Mouse (Mus musculus) right cerebral cortex, postnatal 4 days (tissue): ENCODE results near the gene Kcnma1.

Experiments used
- DNase-seq: peaks from one replicate; pipeline ENCODE4 v3.0.0-alpha.2; 2022

Gene Kcnma1

DNA sequence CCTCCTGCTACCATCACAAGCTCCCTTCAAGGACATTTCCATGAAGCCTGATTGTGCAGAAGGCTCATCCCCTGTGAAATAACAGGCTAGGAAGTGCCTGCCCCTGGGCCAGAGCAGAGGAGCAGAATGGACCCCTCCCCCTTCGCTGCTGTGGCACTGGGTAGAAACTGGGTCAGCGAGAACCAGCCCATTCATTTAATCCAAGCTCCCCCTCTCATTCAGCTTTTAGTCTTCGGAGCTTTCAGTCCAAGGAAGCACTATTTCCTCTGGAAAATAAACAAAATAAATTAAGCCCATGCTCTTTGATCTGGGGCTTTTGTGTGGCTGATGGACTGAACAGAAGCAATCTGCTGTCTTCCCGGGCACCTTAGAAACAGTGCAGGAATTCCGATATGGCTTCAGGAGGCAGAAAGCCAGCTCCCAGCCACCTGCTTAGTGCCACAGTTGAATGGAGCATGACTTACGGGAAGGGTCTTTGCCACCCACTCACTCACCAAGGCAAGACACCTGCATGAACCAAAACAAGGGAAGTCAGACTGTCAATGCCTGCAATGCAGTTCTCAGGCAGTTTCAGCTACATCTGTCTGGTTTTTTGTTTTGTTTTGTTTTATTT lies 165.7 kb downstream of the Kcnma1 start:
- DNase-seq, result peak; percentile 34

DNA sequence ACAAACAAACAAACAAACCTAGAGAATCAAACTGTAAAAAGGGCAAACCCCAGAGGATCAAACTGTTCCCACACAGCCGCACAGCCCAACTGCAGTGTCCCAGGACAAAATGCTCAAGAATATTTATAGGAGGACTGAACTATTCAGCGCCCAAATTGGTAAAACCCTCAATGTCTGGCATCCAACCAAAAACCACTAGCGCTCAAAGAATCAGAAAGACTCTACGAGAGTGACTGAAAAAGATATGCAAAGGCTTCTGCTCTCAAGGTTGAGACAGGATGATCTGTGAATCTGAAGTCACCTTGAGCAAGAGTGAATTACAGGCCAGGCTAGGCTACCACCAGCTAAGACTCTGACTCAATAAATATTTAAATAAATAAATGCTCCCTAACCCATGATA lies 167.6 kb downstream of the Kcnma1 start:
- no peak for DNase-seq

DNA sequence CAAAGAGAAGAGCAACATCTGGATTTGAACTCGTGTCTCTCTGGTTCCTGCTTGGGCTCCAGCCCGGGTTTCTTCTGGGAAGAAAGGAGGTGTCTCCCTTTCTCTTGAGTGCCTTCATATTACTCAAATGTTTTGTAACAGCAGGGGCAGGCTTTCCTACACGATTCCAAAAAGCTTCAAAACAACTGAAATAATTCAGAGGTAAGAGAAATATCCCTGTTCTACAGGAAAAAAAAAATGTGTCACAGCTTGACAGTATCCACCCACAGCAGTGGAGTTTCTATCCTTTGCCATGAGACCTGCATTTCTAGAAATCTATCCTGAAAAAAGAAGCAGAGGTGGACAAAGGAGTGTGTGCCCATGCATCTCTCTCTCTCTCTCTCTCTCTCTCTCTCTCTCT lies 172.3 kb downstream of the Kcnma1 start:
- no peak for DNase-seq

DNA sequence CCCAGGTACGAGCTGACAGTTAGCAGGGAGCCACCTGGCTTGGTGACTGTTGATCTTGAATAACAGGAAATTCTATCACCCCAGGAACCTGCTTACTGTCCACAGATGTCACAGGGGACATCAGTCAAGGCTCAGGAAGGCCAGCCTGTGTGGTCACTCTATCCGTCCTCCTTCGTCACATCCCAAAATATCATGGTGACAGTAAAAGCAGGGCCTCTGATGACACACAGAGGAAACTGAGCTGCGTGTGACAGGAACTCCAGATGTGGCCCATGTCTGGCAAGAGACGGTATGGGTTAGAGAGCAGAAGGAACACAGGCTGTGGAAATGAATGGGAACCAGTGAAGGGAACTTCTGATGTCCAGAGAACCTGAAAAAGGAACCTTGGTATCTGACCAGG lies 174.7 kb downstream of the Kcnma1 start:
- no peak for DNase-seq

DNA sequence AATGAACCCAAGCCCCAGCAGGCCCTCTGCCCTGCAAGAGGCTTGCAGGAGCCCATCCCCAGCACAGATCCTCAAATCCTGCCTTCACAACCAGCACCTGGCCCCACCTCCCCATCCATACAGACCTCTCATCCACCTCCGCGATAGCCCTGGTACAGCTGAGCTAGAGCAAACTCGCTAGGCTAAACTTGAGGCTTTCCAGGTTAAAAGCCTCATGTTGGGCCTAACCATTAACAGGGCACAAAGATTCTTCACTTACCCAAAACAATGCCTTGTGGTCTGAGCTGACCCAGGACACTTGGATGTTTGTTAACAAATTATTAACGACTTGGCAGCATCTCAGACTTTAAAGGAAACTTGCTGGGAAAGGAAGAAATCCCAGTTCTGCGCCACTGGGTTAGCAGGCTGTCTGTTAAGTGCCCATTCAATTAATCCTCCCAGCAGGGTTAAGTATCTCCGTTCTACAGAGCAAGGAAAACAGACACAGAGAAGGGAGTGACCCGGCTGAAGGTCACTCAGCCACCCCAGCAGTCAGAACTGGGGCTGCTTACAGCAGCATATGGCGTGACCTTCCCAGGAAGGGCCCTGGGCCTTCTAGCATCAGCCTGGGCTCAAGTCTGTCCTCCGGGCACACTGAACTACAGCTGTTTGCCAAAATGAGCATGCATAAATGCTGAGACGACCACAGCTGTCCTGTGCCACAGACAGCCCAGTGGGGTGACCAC lies 178.7 kb downstream of the Kcnma1 start:
- DNase-seq, result no peak

DNA sequence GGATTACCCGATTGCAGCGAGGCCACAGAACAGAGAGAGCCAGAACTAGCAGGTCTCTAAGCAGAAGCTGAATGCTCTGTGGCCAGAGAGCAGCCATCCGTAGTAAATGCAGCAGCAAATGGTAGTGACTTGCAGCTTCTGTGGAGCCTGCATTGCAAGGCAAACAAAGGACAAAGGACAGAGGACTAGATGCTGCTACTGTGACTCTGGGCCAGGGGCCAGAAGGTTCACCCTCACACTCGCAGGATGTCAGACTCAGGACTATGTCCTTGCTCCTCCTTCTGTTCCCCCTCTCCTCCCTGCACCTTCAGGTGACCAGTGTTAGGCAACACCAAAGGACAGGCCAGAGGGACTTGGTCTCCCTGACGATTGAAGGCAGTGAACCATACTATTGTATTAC lies 183.0 kb downstream of the Kcnma1 start:
- DNase-seq, result no peak

DNA sequence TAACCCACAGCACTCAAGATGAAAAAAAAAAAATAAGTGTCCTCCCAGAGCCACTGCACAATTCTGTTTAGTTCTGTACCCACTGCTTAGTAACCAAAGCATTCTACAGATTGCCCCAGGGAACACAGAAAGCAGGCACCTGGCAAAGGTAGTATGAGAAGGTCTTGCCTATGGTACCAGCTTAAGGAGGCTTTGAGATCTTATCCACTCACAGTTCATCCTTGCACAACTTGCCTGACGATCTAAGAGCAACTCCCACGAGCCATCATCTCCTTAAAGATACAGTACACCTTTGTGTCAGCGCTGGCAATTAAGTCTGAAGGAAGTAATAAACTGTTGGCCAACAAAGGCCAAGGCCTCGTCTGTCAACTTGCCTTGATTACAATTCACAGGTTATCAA lies 184.0 kb downstream of the Kcnma1 start:
- DNase-seq, result no peak

DNA sequence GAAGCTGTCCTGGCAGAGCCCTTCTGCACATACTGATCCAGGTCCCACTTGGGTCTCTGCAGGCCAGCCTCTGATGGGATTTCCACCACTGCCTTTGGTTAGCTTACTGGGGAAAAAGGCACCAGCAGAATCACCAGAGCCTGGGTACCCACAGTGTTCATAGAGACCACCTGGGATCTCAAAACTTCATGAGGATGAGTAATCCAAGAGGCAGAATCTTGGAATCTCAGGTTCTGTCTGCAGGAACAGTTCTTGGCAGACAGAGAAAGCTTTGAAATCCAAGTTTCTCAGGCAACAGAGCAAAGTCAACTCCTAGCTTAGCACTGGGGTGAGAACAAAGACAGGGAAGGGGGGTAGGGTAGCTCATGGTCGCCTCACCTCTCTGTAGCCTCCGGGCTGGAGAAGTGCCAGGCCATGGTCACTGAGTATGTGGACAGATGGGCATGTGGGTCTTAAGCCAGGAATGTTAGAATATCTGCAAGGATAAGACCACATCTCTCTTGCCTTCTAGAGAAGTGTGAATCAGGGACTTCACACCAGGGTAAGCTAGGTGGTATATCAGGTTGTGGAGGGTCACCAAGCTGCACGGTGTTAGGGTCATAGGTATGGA lies 185.5 kb downstream of the Kcnma1 start:
- peak; percentile 22 for DNase-seq

DNA sequence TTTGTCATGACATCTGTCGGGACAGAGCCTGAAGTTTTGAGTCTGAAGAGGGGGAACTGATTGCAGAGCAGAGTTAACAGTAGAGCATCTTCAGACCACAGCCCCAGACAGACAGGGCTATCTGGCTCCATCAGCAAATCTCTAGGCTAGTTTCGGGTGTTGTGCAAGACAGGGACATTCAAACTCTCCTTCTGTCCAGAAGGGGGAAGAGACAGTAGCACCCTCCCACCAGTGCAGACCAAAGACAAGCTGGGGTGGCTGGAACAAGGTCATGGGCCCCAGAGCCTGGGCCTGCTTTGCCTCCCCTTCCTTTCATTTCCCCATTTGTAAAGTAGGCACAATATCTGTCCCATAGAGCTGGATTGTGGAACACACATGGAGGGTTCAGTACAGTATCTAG lies 189.4 kb downstream of the Kcnma1 start:
- DNase-seq, result no peak

DNA sequence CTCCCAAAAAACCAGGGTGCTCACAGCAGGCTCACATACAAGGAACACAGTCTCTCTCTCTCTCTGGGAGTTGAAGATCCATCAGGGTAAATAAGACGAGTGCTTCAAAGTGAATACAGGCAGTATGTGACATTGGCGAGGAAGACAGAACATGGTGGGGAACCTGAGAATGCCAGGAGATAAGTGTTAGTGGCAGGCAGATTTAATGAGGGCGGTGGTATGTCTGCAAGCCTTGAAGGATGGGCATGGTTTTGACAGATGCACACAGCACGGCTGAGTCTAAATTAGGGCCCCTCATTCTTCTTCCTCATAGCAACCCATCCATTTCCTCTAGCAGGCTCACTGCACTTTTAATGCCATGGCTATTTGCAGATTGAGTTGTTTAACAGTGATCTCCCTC lies 190.0 kb downstream of the Kcnma1 start:
- no peak for DNase-seq

DNA sequence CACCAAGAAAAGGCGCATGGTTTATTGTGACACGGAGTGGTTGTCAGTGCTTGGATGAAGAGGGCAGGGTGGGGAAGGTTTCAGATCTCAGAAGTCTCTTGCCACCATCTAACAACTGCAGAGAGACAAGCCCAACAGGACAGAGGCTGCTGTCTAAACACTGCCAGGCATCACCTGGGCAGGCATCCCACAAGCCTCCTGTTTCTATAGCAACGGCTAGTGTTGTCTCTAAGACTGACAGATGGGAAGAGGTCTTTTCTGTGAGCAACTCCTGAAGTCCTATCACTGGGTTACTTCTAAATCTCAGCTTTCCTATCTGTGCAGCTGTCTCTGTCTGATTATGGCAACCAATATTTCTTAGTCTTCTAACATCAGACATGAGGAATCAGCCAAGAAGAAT lies 196.7 kb downstream of the Kcnma1 start:
- no peak for DNase-seq

DNA sequence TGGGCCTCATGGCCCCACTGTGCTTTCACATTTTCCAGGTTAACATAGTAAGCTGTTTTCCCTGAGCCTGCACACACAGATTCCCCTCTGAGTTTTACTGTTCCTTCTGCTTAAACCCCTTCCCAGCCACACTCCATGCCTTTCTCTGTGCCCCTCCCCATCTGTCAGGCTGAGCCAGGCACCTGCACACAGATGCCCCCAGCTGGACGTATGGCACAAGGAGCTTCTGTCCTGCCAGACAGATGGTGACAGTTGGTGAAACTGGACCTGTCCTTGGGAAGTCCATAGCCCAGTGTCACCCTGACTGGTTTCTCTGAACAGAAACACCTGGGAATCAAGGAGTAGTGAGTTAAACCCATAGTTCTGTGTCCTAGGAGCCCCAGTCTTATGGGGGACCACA lies 204.2 kb downstream of the Kcnma1 start:
- DNase-seq, result no peak

DNA sequence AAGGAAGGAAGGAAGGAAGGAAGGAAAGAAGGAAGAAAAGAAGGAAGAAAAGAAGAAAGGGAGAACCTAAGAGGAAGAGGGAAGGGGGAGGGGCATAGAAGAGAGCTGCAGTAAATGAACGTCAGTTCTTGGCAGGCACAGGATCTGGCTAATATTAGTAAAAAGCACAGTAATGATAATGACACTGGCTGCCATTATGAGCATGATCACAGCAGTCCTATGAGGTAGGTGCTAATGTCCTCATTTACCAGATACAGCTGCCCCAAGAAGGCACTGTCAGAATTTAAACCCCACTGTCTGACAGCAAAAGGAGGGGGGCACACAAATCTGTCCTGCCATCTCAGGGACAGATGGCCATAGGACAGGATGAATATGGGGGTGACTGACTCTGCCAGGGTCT lies 205.2 kb downstream of the Kcnma1 start:
- no peak for DNase-seq

DNA sequence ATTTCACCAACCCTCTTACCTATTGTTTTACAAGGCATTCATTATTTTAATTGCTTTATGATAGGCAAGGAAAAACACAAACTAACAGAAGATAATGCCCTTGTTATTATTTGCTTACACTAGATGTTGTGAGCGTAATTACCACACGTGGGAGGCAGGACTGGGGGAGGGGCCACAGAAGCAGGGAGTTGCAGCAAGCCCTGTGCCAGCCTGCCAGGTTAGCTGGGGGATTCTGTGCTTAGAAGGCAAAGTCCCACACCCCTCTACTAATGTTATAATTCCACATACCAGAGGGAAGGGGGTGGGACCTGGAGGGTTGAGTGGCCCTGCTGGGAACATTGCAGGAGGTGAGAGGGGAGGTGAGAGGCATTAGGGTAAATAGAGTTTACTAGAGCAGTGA lies 207.9 kb downstream of the Kcnma1 start:
- DNase-seq, result no peak

DNA sequence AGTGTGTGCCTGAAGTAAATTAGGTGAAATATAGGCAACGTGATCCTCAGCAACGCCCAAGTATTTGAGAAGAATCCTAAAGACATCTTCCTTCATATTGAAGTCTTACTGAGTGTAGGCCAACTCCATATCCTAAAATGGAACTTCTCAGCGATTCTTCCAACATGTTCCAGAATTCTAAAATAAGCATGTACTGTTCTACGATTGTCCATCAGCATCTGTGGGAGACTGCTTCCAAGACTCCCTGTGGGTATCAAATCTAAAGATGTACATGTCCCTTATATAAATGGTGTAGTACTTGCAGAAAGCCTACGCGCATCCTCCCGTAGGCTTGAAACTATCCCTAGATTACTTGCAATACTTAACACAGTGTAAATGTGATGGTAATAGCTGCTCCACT lies 217.4 kb downstream of the Kcnma1 start:
- DNase-seq, result no peak

DNA sequence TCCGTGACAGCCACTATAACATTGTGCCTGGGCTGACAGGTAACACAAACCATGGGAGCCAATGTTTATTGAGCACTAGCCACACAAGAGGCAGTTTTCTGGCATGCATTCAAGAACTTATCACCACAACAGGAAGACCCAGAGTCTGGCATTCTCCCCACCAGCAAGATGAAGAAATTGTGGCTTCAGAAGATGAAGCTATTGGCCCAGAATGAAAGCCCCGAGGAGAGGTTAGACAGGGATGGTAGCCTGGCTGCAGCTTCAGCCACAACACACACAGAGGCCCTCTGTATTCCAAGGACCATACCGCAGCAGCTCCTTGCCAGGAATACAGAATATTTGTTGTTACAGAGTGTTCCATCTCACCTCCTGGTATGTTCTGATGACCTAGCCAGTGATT lies 221.6 kb downstream of the Kcnma1 start:
- DNase-seq, result no peak

DNA sequence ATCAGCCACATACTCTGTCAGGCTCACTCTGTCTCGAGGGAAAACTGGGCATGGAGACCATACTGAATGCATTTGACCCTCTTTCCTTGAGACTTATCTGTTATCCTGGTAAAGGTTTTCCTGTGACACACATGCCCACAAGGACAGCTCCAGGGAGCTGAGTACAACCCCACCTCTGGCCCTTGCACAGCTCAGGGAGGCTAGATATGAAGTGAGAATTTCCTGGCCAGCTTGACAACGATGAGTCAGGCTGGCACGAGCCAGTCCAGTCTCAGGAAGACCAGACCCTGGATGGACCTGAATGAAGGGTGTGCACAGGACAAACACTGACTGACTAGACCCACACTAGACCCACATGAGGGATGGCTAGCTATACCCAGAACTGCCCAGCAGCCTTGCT lies 222.2 kb downstream of the Kcnma1 start:
- DNase-seq, result no peak

DNA sequence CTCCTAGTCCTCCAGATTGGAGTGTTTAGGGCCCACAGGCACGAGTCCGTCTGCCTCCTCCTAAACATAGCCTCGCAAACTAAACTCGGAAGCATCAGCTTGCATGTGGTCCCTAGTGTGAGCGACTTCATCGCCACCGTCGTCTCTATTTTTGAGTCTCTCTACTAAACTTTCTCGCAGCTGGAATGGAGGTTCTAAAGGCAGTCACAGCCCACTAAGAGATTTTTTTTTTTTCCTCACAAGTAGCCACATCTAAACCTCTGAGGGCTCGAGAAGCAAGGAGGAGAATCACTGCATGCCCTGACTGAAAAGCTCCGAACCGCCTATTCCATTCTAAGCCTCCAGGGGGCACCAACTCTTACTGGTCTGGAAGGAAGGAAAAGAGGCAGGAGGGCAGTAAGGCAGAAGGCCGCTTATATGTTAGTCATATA lies 223.0 kb downstream of the Kcnma1 start:
- peak; percentile 63 for DNase-seq

DNA sequence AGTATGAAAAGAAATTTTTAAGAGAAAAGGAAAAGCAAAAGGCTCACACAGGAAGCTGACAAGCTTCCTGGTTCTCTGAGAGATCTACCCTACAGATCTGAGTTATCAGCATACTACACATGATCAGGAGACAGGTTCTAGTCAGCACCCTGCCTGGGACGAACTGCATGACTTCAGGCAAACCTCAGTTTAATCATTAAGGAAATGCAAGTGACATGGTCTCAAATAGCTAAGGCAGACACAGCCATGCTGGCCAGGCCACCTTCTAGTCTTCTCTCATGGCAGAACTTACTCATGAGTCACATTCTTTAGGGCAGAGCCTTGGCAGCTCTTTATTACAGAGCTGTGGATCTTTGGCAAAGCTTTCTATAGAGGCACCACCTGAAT lies 227.6 kb downstream of the Kcnma1 start:
- no peak for DNase-seq

DNA sequence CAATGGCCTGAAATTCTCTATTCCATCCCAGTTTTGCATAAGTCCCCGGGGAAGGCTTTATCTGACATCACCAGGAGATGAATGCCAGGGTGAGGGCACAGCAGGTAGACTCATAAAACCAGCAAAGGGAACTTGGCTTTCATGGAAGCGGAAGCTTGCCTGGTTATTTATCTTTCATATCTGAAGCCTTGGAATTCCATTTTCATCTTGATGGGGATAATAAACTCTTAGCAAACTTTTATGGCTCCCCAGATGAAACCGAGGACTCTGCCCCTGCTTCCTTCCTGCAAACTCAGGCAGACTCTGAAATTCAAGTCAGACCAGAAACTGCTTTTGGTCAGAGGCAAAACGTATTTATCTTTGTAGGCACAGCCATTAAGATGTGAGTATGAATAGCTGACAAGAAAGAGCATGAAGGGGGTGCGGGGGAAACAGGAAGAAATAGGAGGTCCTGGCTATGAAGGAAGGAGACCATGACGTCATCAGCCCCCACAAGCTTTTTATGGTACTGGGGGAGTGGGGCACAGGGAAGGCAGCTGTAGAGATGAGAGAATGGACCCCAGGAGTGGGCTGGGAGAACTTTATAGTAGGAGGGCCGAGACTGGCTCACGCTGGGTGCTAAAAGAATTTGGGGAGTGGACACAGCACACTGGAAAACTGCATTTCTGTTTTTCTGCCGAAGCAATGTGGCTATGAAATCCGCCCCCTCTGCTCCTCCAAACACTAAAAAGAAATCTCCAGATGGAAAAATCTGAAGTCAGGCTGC lies 228.2 kb downstream of the Kcnma1 start:
- DNase-seq, result no peak

DNA sequence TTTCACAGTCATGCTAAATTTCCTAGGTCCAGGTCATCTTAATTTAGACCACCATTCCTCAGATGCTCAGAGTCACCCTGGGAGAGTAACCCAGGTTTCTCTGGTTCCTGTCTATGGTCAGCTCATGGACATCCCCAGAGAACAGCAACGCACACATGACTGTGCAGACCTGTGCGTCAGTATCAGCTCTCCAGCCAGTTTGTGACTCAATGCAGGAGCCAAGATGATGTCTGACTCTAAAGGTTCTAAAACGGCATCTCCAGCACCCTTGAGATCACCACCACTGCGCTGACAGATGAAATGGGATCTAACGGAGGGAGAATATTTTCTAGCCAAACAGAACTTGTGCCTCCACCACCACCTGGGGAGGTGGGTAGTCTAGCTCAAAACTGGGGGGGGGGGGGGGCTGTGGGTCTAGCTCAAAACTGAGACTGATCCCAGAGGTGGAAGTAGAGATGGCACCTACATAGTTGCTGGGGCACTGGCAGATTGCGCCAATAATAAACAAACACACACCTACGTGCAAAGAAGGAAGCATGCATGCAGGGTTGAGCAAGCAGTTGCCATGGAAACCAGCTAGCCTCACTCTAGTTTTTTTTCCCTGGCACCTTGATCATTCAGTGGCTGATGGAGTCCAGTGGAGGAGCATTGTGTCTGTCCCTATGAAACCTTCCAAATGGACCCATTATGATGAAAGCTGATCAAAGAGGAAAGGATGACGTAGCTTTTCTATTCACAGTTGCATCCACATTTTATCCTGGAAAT lies 231.3 kb downstream of the Kcnma1 start:
- DNase-seq, result no peak

DNA sequence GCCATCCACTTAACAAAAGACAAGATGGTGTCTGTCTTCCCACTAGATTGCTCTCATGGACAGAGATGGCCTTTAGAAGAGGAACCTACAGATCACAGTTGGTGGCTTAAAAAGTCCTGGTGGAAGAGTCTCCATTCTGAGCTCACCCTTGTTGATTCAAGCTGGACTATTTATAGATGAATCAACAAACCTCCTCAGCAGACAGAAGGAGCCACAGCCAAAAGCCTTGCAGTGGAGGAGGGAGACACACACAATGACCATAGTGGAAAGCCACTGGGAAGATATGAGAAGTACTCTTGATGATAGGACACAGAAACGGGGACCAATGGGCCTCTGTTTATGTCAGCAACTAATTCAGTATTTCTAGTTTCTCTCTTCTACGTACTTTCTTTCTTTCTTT lies 239.7 kb downstream of the Kcnma1 start:
- no peak for DNase-seq

DNA sequence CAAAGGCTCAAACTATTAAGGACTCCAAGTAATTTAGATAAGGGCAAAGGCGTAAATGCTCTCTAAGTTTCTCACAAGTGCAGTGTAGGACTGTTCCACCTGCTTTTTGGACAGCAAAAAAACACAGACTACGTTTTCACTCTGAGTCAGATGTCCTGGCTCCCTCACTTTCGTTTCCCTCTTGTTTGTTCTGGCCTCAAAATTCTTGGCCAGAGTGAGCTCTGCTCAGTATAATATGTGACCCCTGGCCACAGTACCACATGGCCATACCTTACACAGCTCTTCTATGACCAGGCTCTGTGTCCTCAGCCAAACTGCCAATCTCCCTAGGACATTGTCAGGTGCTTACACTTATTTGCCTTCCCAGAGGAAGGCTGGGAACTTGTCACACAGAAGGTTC lies 241.6 kb downstream of the Kcnma1 start:
- no peak for DNase-seq
